Mouse (Mus musculus) heart, adult 18-20 months (tissue): ENCODE measurements around the gene Furin. TPM values are rescaled to one million over a fixed set of nuclear protein-coding genes. Genes with fewer than 3 reads are reported as not detected.
A peak's percentile ranks its signal among the peaks of the same experiment; 100 is the strongest.
"Not testable (repeated sequence)": the region's sequence is repeated elsewhere in the genome, so short reads cannot be mapped to it uniquely, and the experiment has no call there.

Experiments used
- DNase-seq, 2 experiments: peaks; one replicate each; pipeline ENCODE4 v3.0.0; 2021 to 2022; ENCODE audit warnings: mixed read lengths in 1 of 2
- total RNA-seq, 2 experiments: library from RNA; stranded (reverse); gene quantifications; 2 replicates each; pipeline ENCODE4 v1.2.3; 2021

The Furin gene
- total RNA-seq, 2 experiments from 2014 or later = 103 to 114 TPM

DNA sequence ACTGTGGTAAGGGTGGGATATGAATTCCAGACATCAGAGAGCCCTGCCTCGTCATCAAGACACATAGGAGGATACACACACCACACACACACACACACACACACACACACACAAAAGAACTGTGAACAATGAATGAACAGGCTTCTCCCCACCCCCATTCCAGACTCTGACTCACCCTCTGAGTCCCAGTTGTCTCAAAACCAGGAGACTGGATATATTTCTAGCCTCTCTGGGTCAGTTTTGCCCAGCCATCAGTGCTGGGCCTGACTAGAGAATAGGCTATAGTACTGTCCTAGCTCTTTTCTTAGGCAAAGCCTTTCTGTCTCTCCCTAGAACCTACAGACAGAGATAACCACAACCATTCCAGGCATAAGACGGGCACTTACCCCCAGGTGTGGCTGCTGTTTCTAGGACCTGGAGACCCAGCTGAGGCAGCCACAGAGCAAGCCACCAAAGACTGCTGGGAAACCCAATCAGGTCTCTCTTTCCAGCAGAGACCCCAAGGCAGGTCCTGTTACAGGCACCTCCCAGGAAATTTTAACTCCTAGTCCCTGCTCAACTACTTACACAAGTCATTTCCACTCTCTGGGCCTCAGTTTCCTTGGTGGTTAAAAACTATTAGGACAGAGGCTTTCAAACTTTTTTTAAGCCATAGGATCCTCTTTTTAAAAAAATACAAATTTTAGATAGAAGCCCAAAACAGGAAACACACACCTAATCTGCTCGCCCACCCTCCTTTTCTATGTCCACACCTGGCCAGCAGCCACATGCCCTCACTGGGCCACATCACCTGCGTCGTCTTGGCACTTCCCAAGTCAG, 4.0 kb downstream of the Furin start:
- DNase-seq = peak in 1 of 2 experiments; percentile 46

DNA sequence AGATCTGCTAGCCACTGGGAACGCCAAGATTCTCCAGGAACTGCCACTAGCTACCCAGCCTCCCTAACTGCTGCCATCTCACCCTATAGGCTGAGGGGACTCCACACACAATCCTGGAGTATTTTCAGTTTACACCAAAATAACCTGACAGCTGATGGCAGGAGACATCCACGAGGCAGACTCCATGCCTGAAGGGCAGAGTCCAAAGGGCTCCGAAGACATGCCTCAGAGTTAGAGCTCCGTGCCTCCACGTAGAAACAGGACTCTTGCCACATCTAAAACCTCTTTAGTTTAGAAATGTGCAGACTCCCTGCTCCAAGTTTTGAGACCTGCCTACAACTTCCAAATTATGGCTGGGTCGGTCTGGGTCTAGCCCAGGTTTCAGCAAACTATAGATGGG, 4.7 kb downstream of the Furin start:
- no peak for DNase-seq

DNA sequence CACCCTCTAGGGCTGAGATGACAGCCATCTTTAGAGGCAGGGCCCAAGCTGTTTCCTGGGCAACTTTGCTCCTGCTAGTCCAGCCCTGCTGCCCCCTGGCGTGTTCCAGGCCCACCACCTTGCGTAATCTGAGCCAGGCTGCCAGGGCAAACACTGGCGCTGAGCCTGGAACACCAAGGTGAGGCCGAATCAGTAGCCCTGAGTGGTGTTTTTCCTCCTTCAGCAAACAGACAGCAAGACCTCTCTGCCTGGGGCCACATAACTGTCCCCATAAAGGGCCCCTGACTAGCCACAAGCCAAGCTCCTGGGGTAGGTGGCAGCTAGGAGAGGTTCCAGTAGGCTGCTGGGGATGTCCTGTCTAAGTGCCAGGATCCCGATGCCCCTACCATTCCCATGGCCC, 5.1 kb downstream of the Furin start:
- DNase-seq = peak; percentile 72 to 80

DNA sequence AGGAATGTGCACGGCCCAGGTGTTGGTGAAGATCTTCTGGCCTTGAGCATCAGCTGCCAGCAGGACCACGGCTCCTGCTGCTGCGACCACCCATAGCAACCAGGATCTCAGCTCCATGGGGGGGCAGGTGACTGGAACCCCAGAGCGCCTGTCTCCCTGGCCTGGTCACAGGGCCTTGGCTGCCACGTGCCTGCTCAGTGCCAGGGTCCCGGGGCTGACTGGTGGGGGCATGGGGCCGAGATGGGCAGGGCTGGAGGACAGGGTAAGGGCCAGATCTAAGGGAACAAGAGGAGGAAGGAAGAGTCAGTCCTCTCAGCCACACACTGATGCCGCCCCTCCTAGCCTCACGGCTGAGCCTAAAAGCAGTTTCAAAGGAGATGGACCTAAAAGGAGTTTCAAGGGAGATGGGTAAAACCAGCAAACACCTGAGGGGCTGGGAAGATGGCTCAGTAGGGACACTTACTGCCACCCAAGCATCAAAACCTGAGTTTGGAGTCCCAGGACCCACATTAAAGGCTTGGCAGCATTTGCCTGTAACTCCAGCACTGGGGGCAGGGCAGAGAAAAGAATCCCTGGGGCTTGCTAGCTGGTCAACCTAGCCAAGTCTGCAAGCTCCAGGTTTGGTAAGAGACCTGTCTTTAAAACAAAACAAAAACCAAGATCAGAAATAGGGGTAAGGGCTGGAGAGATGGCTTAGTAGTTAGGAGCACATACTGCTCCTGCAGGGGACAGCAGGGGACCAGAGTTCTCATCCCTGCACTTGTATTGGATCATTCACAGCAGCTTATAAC, 6.4 kb downstream of the Furin start:
- no peak for DNase-seq

DNA sequence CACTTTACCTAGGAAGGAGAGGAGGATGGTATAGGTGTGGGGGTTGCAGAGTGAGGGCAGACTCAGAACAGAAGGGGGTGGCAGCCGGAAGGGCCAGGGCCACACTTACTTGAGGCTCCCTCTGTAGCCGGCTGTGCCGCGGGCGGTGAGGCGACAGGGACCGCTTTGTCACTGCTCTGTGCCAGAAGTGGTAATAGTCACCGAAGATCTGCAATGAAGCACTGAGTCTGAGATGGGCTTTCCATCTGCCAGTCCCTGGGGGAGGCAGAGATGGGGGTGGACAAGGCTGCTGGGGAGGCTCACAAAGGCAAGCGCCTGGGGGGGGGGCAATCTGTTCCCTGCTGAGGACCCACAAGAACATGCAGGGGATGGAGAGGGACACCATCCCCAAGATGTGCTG, 7.2 kb downstream of the Furin start:
- no peak for DNase-seq

DNA sequence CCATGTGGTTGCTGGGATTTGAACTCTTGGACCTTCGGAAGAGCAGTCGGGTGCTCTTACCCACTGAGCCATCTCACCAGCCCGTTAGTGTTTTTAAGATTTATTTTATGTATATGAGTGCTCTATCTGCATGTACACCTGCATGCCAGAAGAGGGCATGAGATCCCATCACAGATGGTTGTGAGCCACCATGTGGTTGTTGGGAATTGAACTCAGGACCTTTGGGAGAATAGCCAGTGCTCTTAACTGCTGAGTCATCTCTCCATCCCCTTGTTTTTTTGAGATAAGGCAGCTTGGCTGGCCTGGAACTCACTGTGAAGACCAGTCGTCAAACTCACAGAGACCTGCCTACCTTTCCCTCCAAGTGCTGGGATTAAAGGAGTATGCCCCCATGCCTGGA, 8.8 kb downstream of the Furin start:
- DNase-seq = not testable (repeated sequence)

DNA sequence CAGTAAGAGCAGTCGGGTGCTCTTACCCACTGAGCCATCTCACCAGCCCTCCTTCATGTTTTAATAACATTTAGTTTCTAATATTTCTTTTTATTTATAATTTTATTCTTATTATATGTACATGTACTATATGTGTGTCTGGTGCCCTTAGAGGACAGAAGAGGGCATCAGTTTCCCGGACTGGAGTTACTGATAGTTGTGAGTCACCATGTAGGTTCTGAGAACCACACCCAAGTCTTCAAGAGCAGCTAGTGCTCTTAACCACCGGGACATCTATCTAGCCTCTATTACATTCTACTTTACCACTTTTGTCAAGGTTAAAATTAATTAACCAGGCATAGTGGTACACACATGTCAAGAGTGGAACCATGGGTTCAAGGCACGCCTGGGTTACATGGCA, 10.6 kb downstream of the Furin start:
- no peak for DNase-seq

DNA sequence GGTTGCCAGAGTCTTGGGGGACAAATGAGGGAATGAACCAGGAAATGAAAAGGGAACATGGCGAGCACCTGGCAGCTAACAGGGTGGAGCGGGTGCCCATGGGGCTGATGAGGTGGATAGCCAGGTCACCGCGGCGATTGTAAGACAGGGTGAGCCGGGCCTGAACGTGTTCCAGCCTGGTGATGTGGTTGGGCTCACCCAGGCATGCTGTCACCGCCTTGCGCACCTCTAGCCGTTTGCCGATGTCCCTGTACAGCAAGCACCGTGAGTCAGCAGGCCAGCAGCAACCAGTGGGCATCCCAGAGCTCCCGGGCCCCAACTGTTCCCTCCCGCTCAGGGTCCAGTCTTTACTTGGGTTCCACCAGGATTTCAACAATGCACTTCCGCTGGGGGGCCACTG, 13.1 kb downstream of the Furin start:
- no peak for DNase-seq

DNA sequence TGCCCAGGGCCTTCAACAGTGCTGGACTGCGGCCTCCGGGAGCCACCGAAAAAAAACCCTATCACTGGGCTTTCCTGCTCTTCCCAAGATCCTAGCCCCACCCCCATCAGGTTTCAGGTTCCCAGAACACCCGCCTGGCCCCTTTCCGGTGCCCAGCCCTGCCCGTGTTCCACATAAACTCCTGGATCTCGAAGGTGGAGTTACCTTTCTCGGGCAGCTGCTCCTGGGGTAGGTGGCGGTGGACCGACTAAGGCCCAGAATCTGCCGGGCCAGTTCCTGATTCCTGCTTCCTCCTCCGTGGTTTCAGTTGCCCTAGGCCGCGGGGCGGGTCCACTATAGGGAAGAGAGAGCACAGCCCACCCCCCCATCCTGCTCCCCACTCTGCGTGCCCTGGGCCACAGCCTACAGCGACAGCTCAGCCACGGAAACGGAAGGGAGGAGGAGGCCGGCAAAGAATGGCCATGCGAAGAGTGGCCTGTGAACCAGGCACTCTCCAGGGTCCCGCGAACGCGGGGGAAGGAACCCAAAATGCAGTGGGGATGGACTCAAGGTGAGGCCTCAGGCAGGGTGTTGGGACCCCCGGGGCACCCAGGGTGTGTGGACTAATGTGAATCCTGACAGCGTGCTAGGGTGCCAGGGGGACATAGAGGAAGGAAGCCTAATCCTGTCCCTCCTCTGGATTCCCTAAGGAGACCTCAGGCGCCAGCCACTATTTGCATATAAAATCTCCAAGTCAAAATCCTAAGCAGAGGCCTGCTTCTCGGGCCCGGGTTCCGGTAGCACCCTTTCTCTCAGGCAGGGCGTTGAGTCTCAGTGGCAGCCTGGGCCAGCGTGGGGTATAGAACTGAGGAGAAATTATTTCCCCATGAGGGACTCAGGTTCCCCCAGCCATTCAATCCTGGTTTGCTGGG, 17.3 kb downstream of the Furin start, which contains the start of gene Fes:
Gene Fes, minus strand, starts transcription at position 314 of the 911 bp plus-strand sequence.
- peak; percentile 82 to 91 for DNase-seq

DNA sequence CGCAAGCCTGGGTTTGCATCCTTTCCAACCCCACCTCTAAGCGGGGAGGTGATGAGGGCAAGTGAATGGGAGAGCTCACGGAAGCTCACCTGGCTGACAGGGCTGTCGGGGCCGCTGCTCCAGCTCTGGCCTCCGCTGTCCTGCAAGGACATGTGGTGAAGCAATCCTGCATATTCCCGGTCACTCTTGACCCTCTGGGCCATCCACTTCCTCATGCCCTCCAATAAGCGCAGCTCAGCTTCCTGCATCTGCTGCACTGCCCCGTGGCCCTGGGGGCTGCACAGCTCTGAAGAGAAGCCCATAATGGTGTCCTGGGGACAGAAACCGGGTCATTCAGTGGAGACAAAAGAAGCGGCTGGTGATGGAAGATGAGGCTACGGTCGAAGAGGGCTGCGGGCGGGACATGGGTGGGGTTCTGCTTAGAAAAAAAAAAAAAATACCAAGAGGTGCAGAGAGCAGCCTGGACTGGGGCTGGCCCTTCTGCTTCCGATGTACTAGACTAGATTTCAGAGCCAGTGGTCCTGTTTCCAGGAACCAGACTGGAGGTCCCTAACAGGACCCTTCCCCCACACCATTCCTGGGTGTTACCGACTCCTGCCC, 18.1 kb downstream of the Furin start:
- peak; percentile 63 to 65 for DNase-seq

DNA sequence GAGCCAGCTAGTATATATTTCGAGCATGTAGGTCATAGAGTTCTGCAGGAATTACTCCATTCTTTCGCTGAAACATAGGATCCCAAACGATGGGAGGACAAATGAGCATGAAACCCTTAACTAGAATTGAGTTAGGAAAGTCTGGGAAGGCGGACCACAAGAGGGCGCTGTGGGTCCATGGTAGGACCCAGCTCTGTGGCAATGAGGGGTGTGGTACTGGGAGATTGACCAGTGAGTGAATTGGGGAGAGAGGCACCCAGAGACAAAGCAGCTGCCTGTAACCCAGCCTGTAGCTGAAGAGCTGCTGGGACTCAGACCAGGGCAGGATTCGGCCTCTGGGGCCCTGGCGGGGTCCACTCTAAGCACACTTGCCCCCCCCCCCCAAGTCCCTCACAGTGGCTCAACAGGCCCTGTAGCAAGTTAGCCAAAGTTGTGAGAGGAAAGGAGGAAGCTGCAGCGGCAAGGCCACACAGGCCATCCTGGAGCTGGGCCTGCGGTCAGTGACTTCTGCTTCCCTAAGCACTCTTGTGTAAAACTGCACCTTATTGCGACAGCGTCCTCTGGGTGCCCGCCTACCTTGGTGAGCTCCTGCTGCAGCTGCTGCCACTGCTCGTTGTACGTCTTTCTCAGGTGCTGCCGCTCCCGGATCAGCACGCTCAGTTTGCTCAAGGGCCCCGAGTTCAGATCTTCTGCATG, 18.9 kb downstream of the Furin start:
- peak; percentile 92 to 97 for DNase-seq

DNA sequence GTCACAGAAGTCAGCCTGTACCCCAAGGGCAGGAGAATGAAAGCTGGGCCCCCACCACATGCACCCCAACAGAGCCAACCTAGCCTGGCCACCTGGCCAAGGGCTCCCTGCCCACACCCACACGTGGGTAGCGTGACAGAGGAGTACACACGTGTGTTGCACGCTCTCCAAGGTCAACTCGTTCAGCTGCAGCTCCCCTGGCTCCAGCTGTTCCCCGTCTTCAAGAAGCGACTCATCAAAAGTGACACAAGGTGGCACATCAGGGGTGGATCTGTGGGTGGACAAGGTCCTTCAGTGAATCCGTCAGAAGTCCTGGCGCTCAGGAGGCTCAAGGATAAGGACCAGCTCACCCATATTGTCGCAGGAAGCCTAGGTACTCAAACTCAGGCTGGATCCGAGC, 22.3 kb downstream of the Furin start:
- no peak for DNase-seq

DNA sequence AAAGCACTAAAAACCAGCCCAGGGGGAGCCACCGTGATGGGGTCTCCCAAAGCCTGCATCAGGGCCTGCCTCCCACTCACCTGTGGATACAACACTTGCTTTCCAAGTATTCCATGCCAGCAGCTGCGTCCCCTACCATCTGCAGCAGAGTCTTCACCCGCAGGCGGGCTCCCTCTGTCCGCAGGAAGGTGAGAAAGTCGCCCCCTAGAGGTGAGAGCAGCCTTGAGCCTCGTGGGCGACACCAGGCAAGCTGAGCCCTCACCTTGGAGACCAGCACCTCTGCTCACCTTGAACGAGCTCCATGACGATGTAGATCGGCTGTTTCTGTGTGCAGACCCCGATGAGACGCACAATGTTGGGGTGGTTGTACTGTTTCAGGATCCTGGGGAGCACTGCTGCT, 25.7 kb downstream of the Furin start:
- no peak for DNase-seq

DNA sequence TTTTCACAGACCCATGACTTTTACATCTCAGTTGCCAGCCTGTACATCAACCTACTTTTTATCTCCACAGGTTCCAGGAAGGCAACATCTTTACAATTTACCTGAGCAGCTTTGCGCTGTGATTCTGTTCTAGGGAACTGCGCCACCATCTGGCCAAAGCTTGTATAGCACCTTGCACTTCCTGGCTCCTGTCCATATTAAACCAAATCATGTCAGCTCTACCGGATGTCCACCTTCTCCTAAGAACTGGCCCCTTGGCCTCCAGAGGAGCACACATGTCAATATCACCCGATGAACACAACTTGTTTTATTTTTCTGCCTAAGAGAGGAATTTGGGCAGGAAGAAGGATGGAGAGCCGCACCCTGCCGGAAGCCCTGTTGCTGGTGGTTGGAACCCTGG, 27.8 kb downstream of the Furin start:
- peak; percentile 50 to 84 for DNase-seq

DNA sequence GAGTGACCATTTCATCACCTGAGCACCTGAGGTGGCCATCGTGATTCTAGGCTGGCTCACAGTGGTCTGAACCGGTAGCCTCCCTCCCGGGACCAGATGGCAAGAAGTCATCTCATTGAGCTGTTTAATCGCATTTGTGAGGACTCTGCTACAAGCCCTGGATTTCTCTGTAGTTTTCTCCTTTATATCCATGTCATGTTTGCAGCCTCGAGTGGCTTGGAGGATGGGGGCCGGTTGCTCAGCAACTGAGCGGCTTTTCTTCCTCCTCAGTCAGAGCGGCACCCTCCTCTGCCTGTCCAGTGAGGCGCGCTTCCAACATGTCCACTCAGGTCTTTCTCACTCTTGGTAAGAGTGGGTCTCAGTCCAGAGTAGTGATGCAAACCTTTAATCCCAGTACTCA, 29.0 kb downstream of the Furin start:
- DNase-seq = no peak

DNA sequence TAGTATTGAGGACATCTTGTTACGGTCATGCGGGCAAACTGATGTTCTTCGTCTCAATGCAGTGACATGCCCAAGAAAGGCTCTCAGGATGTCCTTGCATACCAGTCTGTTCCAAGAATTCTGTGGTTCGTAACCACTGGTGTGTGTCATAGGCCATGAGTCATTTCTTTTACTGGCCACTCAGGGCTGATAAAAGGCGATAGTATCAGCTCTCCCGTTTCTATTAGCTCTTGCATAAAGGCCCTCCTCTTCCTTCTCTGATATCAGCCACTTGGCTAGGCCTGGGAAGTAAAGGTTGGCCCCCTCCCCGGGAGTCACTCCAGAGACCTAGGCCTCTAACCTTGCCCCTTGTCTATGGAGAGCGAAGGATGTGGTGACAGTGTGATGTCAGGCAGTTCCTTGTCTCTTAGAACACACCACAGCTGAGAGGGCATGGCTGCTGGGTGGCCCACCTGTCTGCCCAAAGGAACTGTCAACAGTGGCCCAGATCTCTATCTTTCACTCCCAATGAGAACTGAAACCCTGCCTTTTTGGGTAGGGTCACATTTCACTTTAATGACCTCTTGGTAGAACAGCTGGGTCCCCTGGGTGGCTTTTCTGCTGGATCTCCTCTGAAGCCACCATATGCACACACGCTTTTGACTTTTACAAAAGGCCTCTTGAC, 29.7 kb downstream of the Furin start:
- no peak for DNase-seq

DNA sequence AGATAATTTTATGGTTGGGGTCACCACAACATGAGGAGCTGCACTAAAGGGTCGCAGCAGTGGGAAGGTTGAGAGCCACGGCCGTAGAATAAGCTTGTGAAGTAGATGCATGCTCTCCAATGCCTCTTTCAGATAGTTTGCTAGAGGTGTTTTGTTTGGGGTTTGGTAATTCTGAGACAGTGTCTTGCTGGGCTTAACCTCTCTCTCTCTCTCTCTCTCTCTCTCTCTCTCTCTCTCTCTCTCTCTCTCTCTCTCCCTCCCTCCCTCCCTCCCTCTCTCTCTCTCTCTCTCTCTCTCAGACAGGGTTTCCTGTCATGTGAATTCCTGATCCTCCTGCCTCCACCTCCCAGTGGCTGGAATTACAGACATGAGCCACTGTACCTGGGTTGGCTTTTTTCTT, 30.5 kb downstream of the Furin start:
- DNase-seq = no peak

DNA sequence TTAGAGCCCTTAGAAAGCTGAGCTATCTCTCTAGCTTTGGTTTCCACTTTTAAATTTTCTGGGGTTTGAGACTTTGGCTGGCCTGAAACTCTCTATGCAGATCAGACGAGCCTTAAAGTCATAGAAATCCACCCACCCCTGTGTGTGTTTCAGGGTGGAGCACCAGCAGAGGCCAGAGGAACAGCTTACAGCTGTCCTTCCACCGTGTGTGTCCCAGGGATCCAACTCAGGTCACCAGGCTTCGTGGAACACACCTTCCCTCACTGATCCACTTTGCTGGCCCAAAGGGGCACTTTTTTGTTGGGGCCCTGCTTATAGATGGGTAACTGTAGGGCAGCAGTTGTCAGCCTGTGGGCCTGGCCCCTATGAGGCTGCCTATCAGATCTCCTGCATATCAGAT, 31.0 kb downstream of the Furin start:
- DNase-seq = no peak

DNA sequence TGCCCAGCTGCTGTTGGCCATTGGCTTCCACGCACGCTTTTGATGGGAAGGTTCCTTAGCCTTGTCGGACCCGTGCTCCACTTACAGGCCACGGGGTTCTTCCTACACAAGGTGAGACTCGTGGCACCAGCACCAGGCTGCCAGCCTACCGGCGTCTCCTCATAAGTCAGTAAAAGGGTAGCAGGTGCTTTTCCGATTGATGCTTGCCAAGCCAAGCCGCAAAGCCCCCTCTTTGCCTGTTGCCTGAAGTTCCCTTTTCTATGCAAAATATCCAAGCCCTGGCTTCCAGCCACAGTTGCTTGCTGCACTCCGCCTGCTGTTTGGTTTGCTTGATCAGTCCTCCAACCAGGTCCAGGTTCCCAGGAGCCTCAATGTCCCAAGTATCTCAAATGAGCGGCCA, 31.4 kb downstream of the Furin start:
- DNase-seq = no peak

DNA sequence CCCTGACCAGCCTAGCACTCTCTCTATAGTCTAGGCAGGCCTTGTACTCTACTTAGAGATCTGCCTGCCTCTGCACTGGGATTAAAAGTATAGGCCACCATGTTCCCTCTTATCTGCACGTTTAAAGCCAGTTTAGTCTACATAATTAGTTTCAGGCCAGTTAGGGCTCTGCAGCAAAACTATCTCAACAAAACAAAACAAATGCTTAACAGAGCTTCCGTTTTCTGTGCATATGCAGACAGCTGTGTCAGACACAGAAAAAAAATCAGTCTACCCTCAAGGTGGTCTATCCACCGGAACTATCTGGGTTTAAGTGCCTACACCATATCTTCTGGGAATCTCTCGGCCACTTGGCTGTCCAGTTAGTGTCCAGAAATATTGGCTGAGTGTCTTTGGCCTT, 31.9 kb downstream of the Furin start:
- no peak for DNase-seq

DNA sequence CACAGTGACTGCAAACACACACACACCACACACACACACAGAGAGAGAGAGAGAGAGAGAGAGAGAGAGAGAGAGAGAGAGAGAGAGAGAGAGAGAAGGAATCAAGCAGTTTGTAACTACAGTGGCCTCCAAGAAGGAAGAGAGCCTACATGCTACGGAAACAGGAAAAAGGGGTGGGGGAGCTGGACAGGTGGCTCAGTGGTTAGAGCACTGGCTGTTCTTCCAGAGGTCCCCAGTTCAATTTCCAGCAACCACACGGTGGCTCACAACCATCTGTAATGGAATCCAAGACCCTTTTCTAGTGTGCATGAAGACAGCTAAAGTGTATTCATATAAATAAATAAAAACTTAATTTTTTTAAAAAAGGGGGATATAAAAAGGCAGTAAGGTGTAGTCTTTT, 32.6 kb downstream of the Furin start:
- DNase-seq = no peak
